Mouse (Mus musculus) lung, embryonic 15.5 days (tissue): Measurements from ENCODE around the gene Srek1. TPM values are rescaled to one million over a fixed set of nuclear protein-coding genes. Genes with fewer than 3 reads are reported as not detected.

Source experiments
- ATAC-seq: fragments of 200-750 bp; cut with Nextera tagmentation; 2 replicates; pipeline ENCODE4 v1.8.0; 2017; ENCODE audit warnings: moderate number of reproducible peaks, borderline replicate concordance; ENCODE audit not compliant: low FRiP score, low TSS enrichment; ENCODE audit errors: extremely low read depth
- H3K27ac ChIP-seq: fragments of 300-500 bp; sonication (generic); 2 replicates; pipeline ENCODE4 v1.5.1; 2015; ENCODE audit warnings: moderate library complexity, mild to moderate bottlenecking, inconsistent platforms
- H3K27me3 ChIP-seq: fragments of 300-500 bp; sonication (generic); 2 replicates; pipeline ENCODE4 v1.6.1; 2015; ENCODE audit warnings: inconsistent platforms
- H3K36me3 ChIP-seq: fragments of 300-500 bp; sonication (generic); 2 replicates; pipeline ENCODE4 v1.6.1; 2015; ENCODE audit warnings: inconsistent platforms
- H3K4me1 ChIP-seq: fragments of 300-500 bp; sonication (generic); 2 replicates; pipeline ENCODE4 v1.6.1; 2015; ENCODE audit warnings: inconsistent platforms
- H3K4me2 ChIP-seq: fragments of 300-500 bp; sonication (generic); 2 replicates; pipeline ENCODE4 v1.6.1; 2015; ENCODE audit warnings: inconsistent platforms, mild to moderate bottlenecking, moderate library complexity
- H3K4me3 ChIP-seq: fragments of 300-500 bp; sonication (generic); 2 replicates; pipeline ENCODE4 v1.5.1; 2015; ENCODE audit warnings: mild to moderate bottlenecking, inconsistent platforms
- H3K9ac ChIP-seq: fragments of 300-500 bp; sonication (generic); 2 replicates; pipeline ENCODE4 v1.6.1; 2015; ENCODE audit warnings: inconsistent platforms
- H3K9me3 ChIP-seq: fragments of 300-500 bp; sonication (generic); 2 replicates; pipeline ENCODE4 v1.6.1; 2016; ENCODE audit warnings: inconsistent platforms
- WGBS: fragments of 180-500 bp; shearing (Covaris S2); methylation state at CpG from one replicate; pipeline ENCODE4 v1.1.7; 2015; 5-methylcytosine and 5-hydroxymethylcytosine counted together
- polyA plus RNA-seq: library from polyadenylated mRNA; unstranded; fragments of >200 nt; fragmentation: Nextera tagmentation; extraction: Ambion mirVana; gene quantifications from 2 replicates; pipeline ENCODE4 v1.2.1, GENCODE M21; 2015

Gene Srek1
- 62.4 and 74.8 TPM in 2 replicates for polyA plus RNA-seq

- Histone ChIP-seq H3K4me3 (peak within 1 kb of the TSS; percentile 75), H3K9ac (peak within 1 kb of the TSS; percentile 83), H3K4me1 (peaks cover 14% of the 10 kb centered on the region), H3K27me3 (no peaks in the 10 kb centered on the region), H3K9me3 (no peaks in the 10 kb centered on the region), H3K36me3 (no peaks in the 10 kb centered on the region), H3K4me2 (peak within 1 kb of the TSS; percentile 63), H3K27ac (peak within 1 kb of the TSS; percentile 99)
- WGBS = 0% methylated on average over 74 of the region's 81 CpGs
- peak; percentile 97 for ATAC-seq
These were observed at the start of gene Srek1 for GRCm38 (mm10) chr13:103774119-103774757. Srek1 (minus strand) TSS chr13:103774608.

GRCm38 (mm10) chr13:103822270-103822669, 47.9 kb upstream of the Srek1 start:
- 88% methylated on average over 1 of the region's 1 CpGs for WGBS
- no peaks in the 10 kb centered on the region for H3K27me3 ChIP-seq
- no peak for ATAC-seq
- peaks cover 30% of the 10 kb centered on the region; the same call in 1 of the 2 replicates for H3K36me3 ChIP-seq
- no peak overlapping the region for H3K27ac ChIP-seq
- no peak overlapping the region for H3K9ac ChIP-seq
- H3K4me3 ChIP-seq = no peak overlapping the region
- no peaks in the 10 kb centered on the region for H3K9me3 ChIP-seq
- no peak overlapping the region for H3K4me2 ChIP-seq
- no peaks in the 10 kb centered on the region for H3K4me1 ChIP-seq

GRCm38 (mm10) chr13:103819377-103819776, 45.0 kb upstream of the Srek1 start:
- Histone ChIP-seq H3K36me3 (peaks cover 30% of the 10 kb centered on the region; the same call in 1 of the 2 replicates), H3K4me1 (no peaks in the 10 kb centered on the region)
- no peak for ATAC-seq

GRCm38 (mm10) chr13:103817935-103818334, 43.5 kb upstream of the Srek1 start:
- H3K9ac ChIP-seq = no peak overlapping the region
- H3K4me2 ChIP-seq = no peak overlapping the region
- H3K27ac ChIP-seq = no peak overlapping the region
- H3K27me3 ChIP-seq = no peaks in the 10 kb centered on the region
- no peaks in the 10 kb centered on the region for H3K4me1 ChIP-seq
- H3K9me3 ChIP-seq = no peaks in the 10 kb centered on the region
- 90% methylated on average over 3 of the region's 3 CpGs for WGBS
- H3K36me3 ChIP-seq = peaks cover 23% of the 10 kb centered on the region; the same call in 1 of the 2 replicates
- no peak overlapping the region for H3K4me3 ChIP-seq
- no peak for ATAC-seq

More at GRCm38 (mm10) chr13:103819377-103819776, 45.0 kb upstream of the Srek1 start:
- no peak overlapping the region for H3K9ac ChIP-seq
- no peak overlapping the region for H3K4me3 ChIP-seq
- H3K27me3 ChIP-seq = no peaks in the 10 kb centered on the region
- WGBS = 68% methylated on average over 5 of the region's 5 CpGs
- no peak overlapping the region for H3K4me2 ChIP-seq
- H3K27ac ChIP-seq = no peak overlapping the region
- no peaks in the 10 kb centered on the region for H3K9me3 ChIP-seq

- WGBS = 59% methylated on average over 5 of the region's 5 CpGs
- Histone ChIP-seq H3K4me3 (no peak overlapping the region), H3K4me2 (no peak overlapping the region), H3K27ac (no peak overlapping the region), H3K9ac (no peak overlapping the region), H3K36me3 (no peaks in the 10 kb centered on the region), H3K4me1 (no peaks in the 10 kb centered on the region), H3K9me3 (no peaks in the 10 kb centered on the region), H3K27me3 (no peaks in the 10 kb centered on the region)
- no peak for ATAC-seq
These were observed 33.1 kb upstream of the Srek1 start for GRCm38 (mm10) chr13:103807464-103807863.

GRCm38 (mm10) chr13:103806210-103806851, 31.9 kb upstream of the Srek1 start:
- Histone ChIP-seq H3K9me3 (no peaks in the 10 kb centered on the region), H3K4me3 (no peak overlapping the region), H3K4me1 (no peaks in the 10 kb centered on the region), H3K9ac (no peak overlapping the region), H3K27me3 (no peaks in the 10 kb centered on the region), H3K27ac (no peak overlapping the region), H3K36me3 (no peaks in the 10 kb centered on the region), H3K4me2 (no peak overlapping the region)
- WGBS = 64% methylated on average over 6 of the region's 6 CpGs
- ATAC-seq = no peak

- ATAC-seq = no peak
- WGBS = 73% methylated on average over 5 of the region's 5 CpGs
- no peak overlapping the region for H3K4me2 ChIP-seq
These were observed 29.3 kb upstream of the Srek1 start for GRCm38 (mm10) chr13:103803721-103804120.

GRCm38 (mm10) chr13:103801021-103801420, 26.6 kb upstream of the Srek1 start:
- Histone ChIP-seq H3K9me3 (no peaks in the 10 kb centered on the region), H3K9ac (no peak overlapping the region), H3K4me1 (no peaks in the 10 kb centered on the region), H3K4me2 (no peak overlapping the region), H3K27ac (no peak overlapping the region), H3K4me3 (no peak overlapping the region), H3K36me3 (no peaks in the 10 kb centered on the region), H3K27me3 (no peaks in the 10 kb centered on the region)
- no peak for ATAC-seq
- WGBS = 69% methylated on average over 1 of the region's 1 CpGs

More at GRCm38 (mm10) chr13:103803721-103804120, 29.3 kb upstream of the Srek1 start:
- H3K27me3 ChIP-seq = no peaks in the 10 kb centered on the region
- no peaks in the 10 kb centered on the region for H3K4me1 ChIP-seq
- no peaks in the 10 kb centered on the region for H3K9me3 ChIP-seq
- no peaks in the 10 kb centered on the region for H3K36me3 ChIP-seq
- no peak overlapping the region for H3K27ac ChIP-seq
- H3K4me3 ChIP-seq = no peak overlapping the region
- no peak overlapping the region for H3K9ac ChIP-seq

GRCm38 (mm10) chr13:103794688-103795543, 20.5 kb upstream of the Srek1 start:
- no peak overlapping the region for H3K9ac ChIP-seq
- ATAC-seq = no peak
- H3K36me3 ChIP-seq = no peaks in the 10 kb centered on the region
- H3K27me3 ChIP-seq = no peaks in the 10 kb centered on the region
- no peak overlapping the region for H3K27ac ChIP-seq
- 85% methylated on average over 9 of the region's 9 CpGs for WGBS
- H3K4me2 ChIP-seq = no peak overlapping the region
- H3K4me3 ChIP-seq = no peak overlapping the region
- H3K4me1 ChIP-seq = no peaks in the 10 kb centered on the region
- H3K9me3 ChIP-seq = no peaks in the 10 kb centered on the region

- no peaks in the 10 kb centered on the region for H3K36me3 ChIP-seq
- no peaks in the 10 kb centered on the region for H3K9me3 ChIP-seq
- no peak overlapping the region for H3K27ac ChIP-seq
- no peak overlapping the region for H3K9ac ChIP-seq
- H3K4me2 ChIP-seq = no peak overlapping the region
- no peak overlapping the region for H3K4me3 ChIP-seq
- no peaks in the 10 kb centered on the region for H3K4me1 ChIP-seq
- 28% methylated on average over 11 of the region's 11 CpGs for WGBS
- H3K27me3 ChIP-seq = no peaks in the 10 kb centered on the region
- ATAC-seq = no peak
These were observed 5.6 kb upstream of the Srek1 start for GRCm38 (mm10) chr13:103779922-103780585.

- no peaks in the 10 kb centered on the region for H3K36me3 ChIP-seq
- 62% methylated on average over 8 of the region's 8 CpGs for WGBS
- no peak for ATAC-seq
- H3K27ac ChIP-seq = no peak overlapping the region
- H3K9ac ChIP-seq = no peak overlapping the region
- H3K9me3 ChIP-seq = no peaks in the 10 kb centered on the region
- H3K4me3 ChIP-seq = no peak overlapping the region
- H3K4me2 ChIP-seq = no peak overlapping the region
- no peaks in the 10 kb centered on the region for H3K27me3 ChIP-seq
- H3K4me1 ChIP-seq = peaks cover 8% of the 10 kb centered on the region
These were observed 2.7 kb upstream of the Srek1 start for GRCm38 (mm10) chr13:103777126-103777525.
